Mouse (Mus musculus) CH12.LX (cell line): ENCODE data around the gene AW822073. TPM values are rescaled to one million over a fixed set of nuclear protein-coding genes. Genes with fewer than 3 reads are reported as not detected.
"Not testable (repeated sequence)": the region's sequence is repeated elsewhere in the genome, so short reads cannot be mapped to it uniquely, and the experiment has no call there.

ENCODE experiments used
- DNase-seq: peaks from one replicate; pipeline ENCODE4 v3.0.0-alpha.2; 2013; ENCODE audit errors: extremely low read depth
- H3K27ac ChIP-seq: 2 replicates; pipeline ENCODE4 v1.5.1; 2012; ENCODE audit warnings: low read depth, mild to moderate bottlenecking, control low read depth, moderate library complexity; ENCODE audit not compliant: insufficient read depth
- H3K27me3 ChIP-seq: replicated peaks from 2 replicates; pipeline ENCODE3; 2012; ENCODE audit warnings: inconsistent platforms
- H3K36me3 ChIP-seq, 2 experiments: replicated peaks in 1 of 2; 2 replicates each; pipeline versions ENCODE3 to v1.6.1; 2012; ENCODE audit warnings: inconsistent platforms in 1 of 2, low read length in 1 of 2, mild to moderate bottlenecking in 1 of 2, mixed read lengths in 1 of 2, moderate library complexity in 1 of 2; ENCODE audit not compliant: control insufficient read depth in 1 of 2, insufficient read depth in 1 of 2
- H3K4me1 ChIP-seq, 2 experiments: 2 replicates each; pipeline ENCODE4 v1.6.1; 2012; ENCODE audit warnings: inconsistent platforms in 1 of 2, moderate library complexity in 1 of 2; ENCODE audit not compliant: insufficient read depth in 2 of 2, control insufficient read depth in 1 of 2
- H3K4me2 ChIP-seq: 2 replicates; pipeline ENCODE4 v1.6.1; 2012; ENCODE audit warnings: low read depth, mild to moderate bottlenecking, control low read depth; ENCODE audit not compliant: poor library complexity, insufficient read depth, severe bottlenecking
- H3K4me3 ChIP-seq, 3 experiments: fragments of 150-350 bp in 1 of 3; sonication (generic) in 1 of 3; replicated peaks in 1 of 3; 2 replicates each; pipeline versions ENCODE3 to v1.5.1; 2011 to 2012; ENCODE audit warnings: low read depth in 2 of 3, low read length in 2 of 3, mild to moderate bottlenecking in 2 of 3, moderate library complexity in 2 of 3, control low read depth in 1 of 3, improper control_type of control experiment in 1 of 3, inconsistent platforms in 1 of 3, mixed read lengths in 1 of 3; ENCODE audit not compliant: poor library complexity in 1 of 3
- H3K79me2 ChIP-seq: replicated peaks from 2 replicates; pipeline ENCODE4 v1.6.1; 2012; ENCODE audit warnings: mild to moderate bottlenecking, moderate library complexity; ENCODE audit not compliant: control insufficient read depth, poor library complexity, insufficient read depth, severe bottlenecking; ENCODE audit errors: extremely low read depth
- H3K9ac ChIP-seq: 2 replicates; pipeline ENCODE4 v1.6.1; 2012; ENCODE audit warnings: low read depth, mild to moderate bottlenecking, control low read depth, moderate library complexity; ENCODE audit not compliant: insufficient read depth
- H3K9me3 ChIP-seq: replicated peaks from 2 replicates; pipeline ENCODE3; 2012; ENCODE audit warnings: low read length, inconsistent platforms, mixed read lengths
- JUND ChIP-seq: conservative IDR thresholded peaks from 2 replicates; pipeline ENCODE4 v1.6.1; 2011; ENCODE audit warnings: low read depth, low read length, improper control_type of control experiment
- TCF12 ChIP-seq: IDR thresholded peaks from 2 replicates; pipeline ENCODE4 v1.6.1; 2014; ENCODE audit warnings: low read depth, mild to moderate bottlenecking, inconsistent platforms, low read length, improper control_type of control experiment
- dilution Hi-C: fragments of 300-500 bp; cut with MboI; formaldehyde crosslinking; loops from 2 replicates; pipeline ENCODE4 v1.14.3; 2020; ENCODE audit warnings: low sequenced_read_pairs; ENCODE audit not compliant: extremely low pct_unique_long_range_greater_than_20kb, extremely low pct_ligation_motif_present
- in situ Hi-C: fragments of 300-500 bp; cut with MboI; formaldehyde crosslinking; loops from 3 replicates; pipeline ENCODE4 v1.14.3; 2019; ENCODE audit warnings: low sequenced_read_pairs, low pct_ligation_motif_present, low pct_unique_long_range_greater_than_20kb, mixed read lengths
- polyA plus RNA-seq: library from polyadenylated mRNA; unstranded; fragments of >175 nt; gene quantifications from 2 replicates; pipeline ENCODE4 v1.2.1, GENCODE M21; 2012; ENCODE audit warnings: low read depth; ENCODE audit not compliant: insufficient read length
- total RNA-seq, 2 experiments: library from RNA; depleted of rRNA; stranded (reverse); fragments of 300-350 nt in 1 of 2; fragments of >200 nt in 1 of 2; gene quantifications; 2 replicates each; pipeline ENCODE4 v1.2.3; 2012 to 2014

AW822073 gene
- total and polyA plus RNA-seq, 3 experiments: not detected

DNA sequence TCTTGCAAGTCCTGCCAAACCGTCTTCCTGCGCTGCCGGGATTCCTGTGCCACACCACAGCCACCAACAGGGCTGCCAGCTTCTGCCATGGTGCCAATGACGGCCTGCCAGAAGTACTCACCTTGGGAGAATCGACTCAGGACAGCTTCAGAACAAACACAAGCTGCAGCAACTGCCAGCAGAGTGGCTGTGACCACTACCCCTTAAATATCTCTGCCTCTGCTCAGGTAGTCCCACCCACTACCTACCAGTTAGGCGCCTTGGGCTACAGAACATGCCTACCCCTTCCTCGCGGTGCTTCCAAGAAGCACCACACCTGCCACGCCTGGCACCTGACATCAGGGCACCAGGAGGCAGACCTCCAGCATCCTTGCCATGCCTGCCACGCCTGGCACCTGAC, 11.9 kb upstream of the AW822073 start, which contains the start of gene Gm4981:
Gene Gm4981, minus strand, starts transcription at position 89 of the 400 bp plus-strand sequence.
- no peak for TF ChIP-seq JUND
- no peak for TF ChIP-seq TCF12
- TF ChIP-seq, all 38 proteins: peak for 0
- in situ Hi-C loops (no loop called here), dilution Hi-C loops (no loop called here)
- H3K27ac ChIP-seq: no peak within 1 kb of the TSS
- H3K79me2 ChIP-seq: no peaks in the 10 kb centered on the region
- no peaks in the 10 kb centered on the region for H3K9me3 ChIP-seq
- no peaks in the 10 kb centered on the region for H3K36me3 ChIP-seq
- no peaks in the 10 kb centered on the region for H3K4me1 ChIP-seq
- no peak within 1 kb of the TSS for H3K9ac ChIP-seq
- H3K4me2 ChIP-seq: no peak within 1 kb of the TSS
- peaks cover 40% of the 10 kb centered on the region for H3K27me3 ChIP-seq
- no peak within 1 kb of the TSS for H3K4me3 ChIP-seq
- DNase-seq: no peak

DNA sequence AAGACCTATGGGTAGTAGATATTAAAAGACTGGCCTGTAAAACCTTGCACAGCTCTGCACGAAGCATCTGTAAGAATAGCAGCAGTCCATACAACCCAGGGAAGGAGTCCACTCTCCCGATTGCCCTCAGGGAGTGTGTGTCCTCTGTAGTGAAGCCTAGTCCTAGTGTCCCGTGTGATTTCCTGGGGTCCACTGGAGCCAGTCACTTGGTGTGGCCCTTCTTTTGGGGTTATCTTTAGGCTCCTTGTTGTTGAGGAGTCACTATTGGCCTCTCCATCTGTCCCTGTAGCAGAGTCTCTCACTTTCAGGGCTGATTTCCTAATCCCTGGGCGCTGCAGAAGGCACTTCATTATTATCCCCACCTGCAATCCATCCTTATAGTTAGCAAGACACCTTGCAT, 10.3 kb upstream of the AW822073 start:
- H3K9ac ChIP-seq, H3K79me2 ChIP-seq, H3K4me1 ChIP-seq, dilution Hi-C loops, H3K9me3 ChIP-seq, in situ Hi-C loops, H3K4me3 ChIP-seq, H3K27ac ChIP-seq, H3K36me3 ChIP-seq, H3K4me2 ChIP-seq, DNase-seq: not testable (repeated sequence)
- peaks cover 26% of the 10 kb centered on the region for H3K27me3 ChIP-seq

- H3K36me3 ChIP-seq, in situ Hi-C loops, H3K9me3 ChIP-seq, H3K4me2 ChIP-seq, dilution Hi-C loops, H3K9ac ChIP-seq, H3K4me3 ChIP-seq, H3K4me1 ChIP-seq, H3K79me2 ChIP-seq, DNase-seq, H3K27ac ChIP-seq: not testable (repeated sequence)
- peaks cover 22% of the 10 kb centered on the region for H3K27me3 ChIP-seq
Observed at GRCm38 (mm10) chr10:58233740-58234121, 9.0 kb upstream of the AW822073 start.

GRCm38 (mm10) chr10:58233054-58233739, 8.5 kb upstream of the AW822073 start:
- dilution Hi-C loops, H3K9me3 ChIP-seq, H3K4me2 ChIP-seq, H3K4me3 ChIP-seq, H3K9ac ChIP-seq, H3K79me2 ChIP-seq, H3K27ac ChIP-seq, H3K36me3 ChIP-seq, in situ Hi-C loops, H3K4me1 ChIP-seq, DNase-seq: not testable (repeated sequence)
- peaks cover 23% of the 10 kb centered on the region for H3K27me3 ChIP-seq

GRCm38 (mm10) chr10:58232641-58232969, 7.9 kb upstream of the AW822073 start, which contains the start of gene Duxf3:
Duxf3 (minus strand) TSS chr10:58232675.
- H3K27ac ChIP-seq, H3K79me2 ChIP-seq, H3K9ac ChIP-seq, H3K9me3 ChIP-seq, H3K36me3 ChIP-seq, DNase-seq, H3K4me3 ChIP-seq, H3K4me1 ChIP-seq, H3K4me2 ChIP-seq, in situ Hi-C loops, dilution Hi-C loops: not testable (repeated sequence)
- peaks cover 22% of the 10 kb centered on the region for H3K27me3 ChIP-seq

- H3K9ac ChIP-seq, dilution Hi-C loops, H3K79me2 ChIP-seq, H3K4me3 ChIP-seq, H3K27ac ChIP-seq, DNase-seq, in situ Hi-C loops, H3K36me3 ChIP-seq, H3K4me1 ChIP-seq, H3K9me3 ChIP-seq, H3K4me2 ChIP-seq: not testable (repeated sequence)
- H3K27me3 ChIP-seq: peaks cover 20% of the 10 kb centered on the region
Observed at GRCm38 (mm10) chr10:58231779-58232640, 7.3 kb upstream of the AW822073 start.
